Mouse (Mus musculus): ENCODE data around the gene BC048403. TPM values are rescaled to one million over a fixed set of nuclear protein-coding genes. Genes with fewer than 3 reads are reported as not detected.
"Not testable (repeated sequence)": the region's sequence is repeated elsewhere in the genome, so short reads cannot be mapped to it uniquely, and the experiment has no call there.

BC048403 gene
- total RNA-seq, 2 experiments from 2014 or later = 2.0 to 2.7 TPM

DNA sequence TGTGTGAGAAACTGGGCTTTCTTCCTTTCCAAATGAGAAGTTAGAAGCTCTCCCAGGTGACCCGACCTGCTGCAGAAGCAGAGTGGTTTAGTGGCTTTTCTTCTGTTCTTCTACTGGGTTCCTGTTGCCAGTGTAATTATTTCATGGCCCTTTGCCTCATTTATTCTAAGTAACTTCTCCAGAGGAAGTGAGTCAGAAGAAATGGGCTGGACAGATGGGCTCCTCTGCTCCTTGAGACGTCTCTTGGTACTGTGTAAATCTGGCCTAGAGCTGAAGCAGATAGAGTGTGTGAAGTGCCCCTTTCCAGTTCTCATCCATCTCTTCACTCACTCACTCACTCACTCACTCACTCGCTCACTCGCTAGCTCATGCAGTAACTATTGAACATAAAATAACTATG lies 16.9 kb downstream of the BC048403 start:
- DNase-seq = no peak

DNA sequence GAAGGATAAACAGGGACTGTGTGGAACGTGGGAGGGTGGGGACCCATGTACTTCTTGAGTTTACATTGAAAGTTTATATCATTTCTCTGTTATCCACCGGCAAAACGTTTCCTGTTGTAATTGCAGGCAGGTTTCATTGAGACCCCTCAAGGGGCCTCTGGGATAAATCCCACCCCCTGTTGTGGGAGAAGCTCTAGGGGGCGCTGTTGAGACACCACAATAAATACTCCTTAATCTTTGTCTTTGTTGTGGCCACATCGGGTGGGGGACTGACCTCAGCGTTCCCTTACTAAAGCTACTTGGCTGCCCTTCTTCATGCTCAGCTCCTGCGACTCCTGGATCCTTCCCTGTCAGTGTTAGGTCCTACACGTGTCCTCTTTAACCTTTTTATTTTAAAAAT lies 19.4 kb downstream of the BC048403 start:
- DNase-seq = peak in 1 of 2 experiments; percentile 13

DNA sequence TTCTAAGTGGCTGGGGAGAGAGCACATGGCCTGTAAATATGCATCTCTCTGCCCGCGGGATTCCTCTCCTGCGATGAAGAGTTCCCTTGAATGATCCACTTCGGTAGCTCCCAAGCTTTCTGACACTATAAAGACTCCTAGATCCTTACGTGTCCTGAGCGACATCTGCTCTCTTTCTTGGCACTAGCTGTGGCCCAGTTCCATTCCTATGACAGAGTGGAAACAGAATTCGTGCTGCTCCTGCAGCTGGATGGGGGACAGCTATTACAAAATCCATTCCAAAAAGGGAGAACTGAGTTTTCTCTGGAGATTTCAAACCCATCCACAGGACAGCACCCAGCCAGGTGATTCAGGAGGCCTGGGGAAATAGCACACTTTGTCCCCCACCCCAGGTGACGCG lies 22.4 kb downstream of the BC048403 start:
- DNase-seq = peak; percentile 9 to 22

DNA sequence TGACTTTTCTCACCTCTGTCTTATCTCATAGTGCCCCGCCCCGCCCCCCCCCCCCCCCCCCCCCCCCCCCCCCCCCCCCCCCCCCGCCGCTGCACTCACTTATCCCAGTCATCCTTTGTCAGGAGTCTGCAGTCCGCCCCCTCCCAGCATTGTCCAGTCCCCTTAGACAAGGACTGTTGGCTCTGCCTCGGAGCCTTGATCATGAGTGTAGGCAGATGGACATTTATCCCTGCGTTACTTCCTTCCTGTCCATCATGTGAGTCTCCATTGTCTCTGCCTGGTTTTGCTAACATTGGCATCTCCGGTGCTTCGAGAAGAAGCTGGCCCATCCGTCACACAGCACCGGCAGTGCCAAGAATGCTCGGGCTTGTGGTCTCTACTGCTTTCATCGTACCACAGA lies 23.5 kb downstream of the BC048403 start:
- DNase-seq = no peak

DNA sequence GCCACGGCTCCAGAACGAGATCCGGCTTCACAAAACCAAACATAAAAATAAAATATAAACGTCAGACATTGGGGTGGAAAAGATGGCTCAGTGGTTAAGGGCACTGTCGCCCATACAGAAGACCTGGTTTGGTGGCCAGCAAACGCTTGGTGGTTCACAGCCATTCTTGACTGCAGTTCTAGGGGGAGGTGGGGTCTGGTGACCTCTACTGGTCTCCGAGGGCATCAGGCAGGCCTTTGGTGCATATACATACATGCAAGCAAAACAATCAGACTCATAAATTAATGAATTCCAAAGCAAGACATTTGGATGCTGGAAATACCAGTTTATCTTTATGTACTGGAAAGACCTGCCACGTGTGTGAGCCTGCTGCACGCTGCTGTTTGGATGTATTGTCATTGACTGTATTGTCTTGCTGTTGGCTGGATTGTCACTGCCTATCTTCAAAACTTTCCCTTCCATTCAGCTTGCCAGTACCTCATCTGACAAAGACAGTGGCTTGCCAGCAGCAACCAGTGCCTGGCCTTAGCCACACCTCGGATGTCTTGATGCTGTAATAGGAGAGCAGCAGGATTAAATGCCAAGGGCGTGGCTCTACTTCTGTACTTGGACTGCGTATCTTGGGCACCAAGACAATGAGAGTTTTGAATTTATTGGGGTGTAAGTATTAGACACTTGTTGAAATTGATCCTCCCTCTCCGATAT lies 24.9 kb downstream of the BC048403 start:
- DNase-seq = no peak

DNA sequence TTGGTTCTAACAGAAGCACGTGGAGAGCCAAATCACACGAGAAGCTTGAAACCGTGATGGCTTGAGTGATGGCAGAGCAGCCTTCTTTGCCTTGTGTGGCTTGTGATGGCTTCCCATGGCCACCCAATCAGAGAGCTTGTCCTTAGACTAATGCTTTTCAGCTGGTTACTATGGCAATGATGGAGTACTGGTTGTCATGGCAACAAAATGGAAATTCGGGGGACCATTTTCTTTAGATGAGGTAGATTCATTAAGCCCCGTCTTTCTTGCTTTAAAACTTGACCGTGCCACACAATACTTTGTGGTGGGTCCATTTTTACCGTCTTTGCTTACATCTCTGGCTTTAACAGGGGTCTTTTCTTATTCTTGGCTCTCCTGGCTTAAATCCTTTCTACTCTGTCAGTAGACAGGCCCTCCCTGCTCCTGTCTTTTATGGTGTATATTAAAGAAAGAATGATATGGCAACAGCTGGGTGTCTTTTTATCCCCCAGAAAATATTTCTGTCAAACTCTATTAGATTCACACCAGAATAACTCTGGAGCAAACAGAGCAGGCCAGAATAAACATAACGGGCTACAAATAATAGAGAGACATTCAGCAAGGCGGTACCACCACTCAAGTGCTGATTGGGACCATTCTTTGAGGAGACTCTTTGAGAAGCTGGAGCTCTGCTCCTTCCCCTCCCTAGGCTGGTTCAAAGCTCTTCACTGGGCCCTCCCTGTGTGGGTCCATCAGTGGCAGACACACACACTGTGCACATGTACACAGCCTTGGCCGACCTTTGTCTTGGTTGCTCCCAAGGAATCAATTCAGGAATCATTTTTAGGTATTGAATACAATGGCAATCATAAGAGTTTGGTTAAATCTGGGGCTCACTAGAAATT lies 25.7 kb downstream of the BC048403 start:
- DNase-seq = no peak

DNA sequence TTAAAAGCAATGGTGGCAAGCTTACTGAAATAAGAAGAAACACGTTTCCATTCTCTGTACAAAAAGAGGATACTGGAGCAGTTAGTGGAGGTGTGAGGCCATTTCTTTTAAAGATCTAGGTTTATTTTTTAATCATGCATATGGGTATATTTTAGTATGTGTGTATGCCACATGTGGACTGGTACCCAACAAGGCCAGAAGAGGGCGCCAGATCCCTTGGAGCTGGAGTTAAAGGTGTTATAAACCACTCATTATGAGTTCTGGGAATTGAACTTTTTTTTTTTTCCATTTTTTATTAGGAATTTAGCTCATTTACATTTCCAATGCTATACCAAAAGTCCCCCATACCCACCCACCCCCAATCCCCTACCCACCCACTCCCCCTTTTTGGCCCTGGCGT lies 27.6 kb downstream of the BC048403 start:
- DNase-seq = not testable (repeated sequence)

DNA sequence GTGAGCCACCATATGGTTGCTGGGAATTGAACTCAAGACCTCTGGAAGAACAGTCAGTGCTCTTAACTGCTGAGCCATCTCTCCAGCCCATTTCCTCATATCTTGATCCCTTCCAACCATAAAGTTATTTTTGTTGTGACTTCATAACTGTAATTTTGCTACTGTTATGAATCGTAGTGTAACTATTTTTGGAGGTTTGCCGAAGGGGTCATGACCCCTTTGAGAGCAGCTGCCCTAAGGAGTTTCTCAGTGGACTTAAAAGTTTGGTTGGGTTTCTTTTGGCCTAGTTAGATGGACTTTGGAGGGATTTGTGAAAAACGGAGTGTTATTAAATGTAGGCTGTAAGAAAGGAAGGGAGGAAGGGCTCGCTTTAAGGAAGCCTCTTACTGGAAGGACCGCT lies 30.0 kb downstream of the BC048403 start:
- no peak for DNase-seq

DNA sequence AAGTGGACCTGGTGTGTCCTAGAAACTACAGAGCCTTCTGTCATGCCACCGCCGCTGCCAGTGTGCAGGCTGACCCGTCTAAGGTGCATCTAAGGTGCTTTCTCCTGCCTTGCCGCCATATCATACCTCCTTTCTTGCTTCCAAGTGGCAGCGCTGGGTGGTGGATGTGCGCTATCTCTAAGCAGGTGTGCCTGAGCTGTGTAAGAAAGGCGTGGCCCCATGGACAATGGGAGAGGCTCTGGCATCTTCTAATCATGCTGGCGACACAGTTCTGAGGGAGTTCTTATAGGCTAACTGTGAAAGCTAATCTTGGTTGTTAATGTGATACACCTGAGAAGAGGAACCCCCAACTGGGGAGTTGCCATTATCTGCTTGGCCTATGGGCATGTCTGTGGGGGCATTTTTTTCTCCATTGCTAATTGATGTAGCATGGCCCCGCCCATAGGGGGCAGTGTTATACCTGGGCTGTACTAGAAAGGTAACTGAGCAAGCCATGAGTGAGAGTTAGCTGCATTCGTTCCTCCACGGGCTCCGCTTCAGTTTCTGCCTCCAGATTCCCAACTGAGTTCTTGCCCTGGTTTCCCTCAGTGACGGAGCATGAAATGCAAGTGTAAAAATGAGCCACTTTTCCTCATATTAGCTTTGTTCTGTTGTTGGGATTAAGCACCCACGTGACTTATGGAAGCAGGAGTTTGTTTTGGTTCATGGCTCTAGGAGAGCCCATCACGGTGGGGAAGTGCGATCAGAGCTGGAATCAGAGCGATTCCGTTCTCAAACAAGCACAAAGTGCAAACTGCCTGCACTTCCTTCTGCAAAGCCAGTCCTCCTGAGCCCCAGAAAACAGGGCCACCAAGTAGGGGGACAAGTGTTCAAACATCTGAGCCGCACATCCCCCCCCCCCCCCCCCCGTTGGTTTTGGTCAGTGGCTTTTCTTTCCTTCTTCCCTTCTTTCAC lies 31.2 kb downstream of the BC048403 start:
- DNase-seq = peak; percentile 9 to 33

DNA sequence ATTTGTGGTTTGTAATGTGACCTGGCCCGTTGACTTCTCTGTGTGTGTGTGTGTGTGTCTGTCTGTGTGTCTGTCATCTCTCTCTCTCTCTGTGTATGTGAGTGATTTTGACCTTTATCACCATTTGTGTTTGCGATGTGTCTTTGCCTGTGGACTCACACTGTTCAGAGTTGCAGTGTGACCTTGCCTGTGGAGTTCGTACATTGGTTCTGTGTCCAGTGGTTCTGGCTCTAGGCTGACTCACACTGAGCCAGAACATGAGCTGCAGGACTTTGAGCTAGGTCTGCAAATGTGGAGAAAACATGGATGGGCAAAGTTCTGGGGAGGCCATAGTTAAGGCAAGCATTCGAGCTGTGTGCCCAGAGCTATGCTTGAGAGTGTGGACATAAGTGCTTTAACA lies 34.1 kb downstream of the BC048403 start:
- DNase-seq = no peak

DNA sequence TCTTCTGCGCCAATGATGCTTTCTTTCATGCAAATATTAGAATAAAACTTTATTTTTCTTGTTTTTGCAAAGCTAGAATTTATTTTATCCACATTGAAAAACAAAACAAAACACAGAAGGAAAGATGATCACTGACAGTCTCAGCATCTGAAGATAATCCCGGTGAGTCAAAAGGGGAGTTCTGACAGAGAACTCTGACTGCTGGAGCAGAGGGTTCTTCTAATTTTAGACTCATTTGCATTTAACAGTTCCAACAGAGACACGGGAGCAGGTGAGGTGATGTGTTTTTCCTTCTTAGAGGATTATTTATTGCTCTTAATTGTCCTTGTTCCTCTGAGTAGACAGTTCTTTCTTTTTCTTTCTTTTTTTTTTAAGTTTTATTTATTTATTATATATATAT lies 36.3 kb downstream of the BC048403 start:
- no peak for DNase-seq

DNA sequence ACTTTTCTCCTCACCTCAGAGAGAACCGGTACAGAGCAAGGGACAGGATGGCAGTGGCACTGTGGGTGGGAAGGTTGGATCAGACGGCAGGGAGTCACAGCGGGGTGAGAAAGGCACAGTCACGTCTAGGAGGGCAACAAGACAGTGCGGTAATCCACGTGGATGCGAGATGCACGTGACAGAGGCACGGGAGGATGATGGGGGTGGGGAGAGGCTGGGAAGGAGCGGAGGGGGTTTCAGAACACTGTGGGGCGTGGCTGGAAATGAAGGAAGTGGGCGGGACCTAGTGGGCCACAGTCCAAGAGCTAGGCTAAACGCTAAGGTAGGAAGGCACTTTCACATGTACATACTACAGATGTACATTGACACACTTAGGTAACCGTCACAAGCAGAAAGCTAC lies 41.4 kb downstream of the BC048403 start:
- peak in 1 of 2 experiments; percentile 22 for DNase-seq

DNA sequence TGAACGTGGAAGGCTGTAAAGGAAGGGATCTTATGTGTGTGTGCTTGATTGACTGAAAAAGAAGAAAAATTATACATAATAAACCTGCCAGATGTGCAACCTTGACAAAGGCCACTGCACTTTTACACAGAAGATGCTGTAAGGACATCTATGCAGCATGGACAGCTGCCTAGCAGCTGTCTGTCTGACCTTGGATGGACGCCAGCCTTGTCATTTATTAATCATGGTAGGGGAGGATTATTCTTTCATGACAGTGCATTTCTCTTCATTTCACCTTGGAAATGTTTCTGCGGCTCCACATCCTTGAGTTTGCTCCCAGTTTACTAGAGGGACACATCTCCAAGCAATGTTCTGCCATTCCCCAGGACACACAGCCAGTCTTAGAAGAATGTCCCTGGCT lies 48.8 kb downstream of the BC048403 start:
- DNase-seq = no peak

DNA sequence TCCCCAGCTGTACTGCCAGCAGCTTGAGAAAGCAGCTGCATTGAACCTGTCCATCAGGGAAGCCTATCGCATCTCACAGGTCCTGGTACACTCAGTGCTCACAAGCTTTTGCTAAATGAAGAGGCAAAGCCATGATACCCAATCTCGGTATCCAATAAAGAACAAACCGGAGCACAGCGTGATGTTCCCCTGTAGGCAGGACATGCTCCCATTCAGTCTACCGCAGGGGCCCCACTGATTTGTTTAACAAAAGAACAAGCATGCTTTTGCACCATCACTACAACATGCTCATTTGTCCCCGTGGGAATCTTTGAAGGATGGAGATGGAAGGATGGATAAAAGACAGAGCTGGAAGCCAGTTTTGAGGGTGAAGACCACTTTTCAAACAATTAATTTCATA lies 50.3 kb downstream of the BC048403 start:
- DNase-seq = no peak

DNA sequence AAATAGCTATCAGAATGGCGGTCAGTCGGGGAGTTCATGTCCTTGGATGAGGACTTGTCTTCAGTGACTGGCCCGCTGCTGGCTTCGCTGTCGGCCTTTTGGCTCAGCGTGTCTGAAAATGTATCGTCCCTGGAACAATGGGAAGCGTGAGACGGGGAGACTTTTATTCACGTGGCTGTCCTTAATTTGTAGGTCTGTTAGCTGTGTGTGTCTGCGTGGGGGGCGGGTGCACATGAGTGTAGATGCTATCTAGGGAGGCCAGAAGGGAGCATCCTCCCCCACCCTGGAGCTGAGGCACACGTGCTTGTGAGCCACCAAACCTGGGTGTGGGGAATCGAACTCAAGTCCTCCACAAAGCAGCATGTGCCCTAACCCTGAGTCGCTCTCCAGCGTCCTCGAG lies 52.9 kb downstream of the BC048403 start:
- DNase-seq = no peak

DNA sequence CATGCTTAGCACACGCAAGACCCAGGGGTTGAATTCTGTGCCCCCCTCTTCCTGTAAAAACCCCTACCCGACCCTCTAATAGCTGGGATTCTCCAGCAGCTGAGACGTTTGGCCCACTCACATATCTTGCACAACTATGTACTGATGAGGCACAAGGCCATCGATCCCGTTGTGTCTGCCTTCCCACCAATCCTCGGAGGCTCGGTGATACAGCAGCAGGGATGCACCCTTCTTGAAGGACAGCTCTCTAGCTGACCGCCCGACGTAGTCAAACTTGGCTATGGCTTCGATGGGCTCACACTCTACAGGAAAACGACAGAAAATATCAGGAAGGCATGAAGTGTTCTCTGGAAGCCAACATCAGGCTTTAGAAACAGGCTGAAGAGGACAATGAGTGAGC lies 54.7 kb downstream of the BC048403 start:
- DNase-seq = no peak

DNA sequence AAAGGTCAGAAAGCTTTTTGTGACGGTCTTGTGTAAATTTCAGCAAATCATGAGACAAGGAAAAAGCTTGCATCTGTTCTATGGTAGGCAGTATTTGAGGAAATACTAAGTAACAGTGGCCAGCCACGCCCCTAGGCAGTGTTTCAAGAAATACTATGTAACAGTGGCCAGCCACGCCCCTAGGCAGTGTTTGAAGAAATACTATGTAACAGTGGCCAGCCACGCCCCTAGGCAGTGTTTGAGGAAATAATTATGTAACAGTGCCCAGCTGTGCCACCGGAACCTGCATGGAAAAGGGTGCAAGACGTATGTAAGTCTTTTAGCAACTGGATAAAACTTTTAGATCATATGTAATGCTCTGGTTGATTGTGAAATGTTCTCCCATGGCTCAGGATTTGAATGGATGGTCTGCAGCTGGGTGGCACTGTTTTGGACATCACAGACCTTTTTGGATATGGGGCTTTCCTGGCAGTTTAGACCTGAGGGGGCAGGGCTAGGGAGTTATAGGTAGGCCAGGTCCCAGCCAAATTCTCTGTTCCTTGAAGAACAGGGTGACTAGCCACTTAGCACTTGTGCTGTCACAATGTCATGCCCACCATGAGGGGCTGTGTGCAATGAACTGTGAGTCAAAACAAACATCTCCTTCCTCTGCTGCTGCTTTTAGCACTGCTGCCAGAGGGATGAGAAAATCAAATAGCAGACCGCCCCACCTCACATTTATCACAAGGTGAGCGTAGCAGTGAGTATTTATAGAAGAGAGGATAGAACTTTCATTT lies 56.5 kb downstream of the BC048403 start:
- DNase-seq = peak; percentile 8 to 52

DNA sequence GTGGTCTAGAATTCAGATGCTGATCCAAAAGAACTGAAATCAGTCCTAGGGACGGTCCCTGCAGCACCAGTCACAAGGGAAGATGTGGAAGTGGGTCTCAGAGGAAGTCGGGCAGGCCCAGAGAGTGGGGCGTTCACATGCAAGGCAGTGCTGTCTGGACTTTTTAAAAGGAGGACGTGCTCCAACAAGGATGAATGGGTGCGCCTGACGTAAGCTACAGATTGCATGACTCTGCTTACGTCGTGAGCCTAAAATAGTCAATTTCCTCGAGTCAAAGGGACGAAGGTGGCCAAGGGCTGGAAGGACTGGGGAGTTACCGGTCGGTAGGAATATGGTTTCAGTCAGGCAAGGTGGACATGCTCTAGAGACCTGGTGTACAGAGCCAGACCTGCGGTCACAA lies 60.3 kb downstream of the BC048403 start:
- DNase-seq = no peak
